Mouse (Mus musculus) gastrocnemius, adult 8-10 months (tissue): Measurements from ENCODE around the gene Pzp. TPM values are rescaled to one million over a fixed set of nuclear protein-coding genes. Genes with fewer than 3 reads are reported as not detected.

Experiments used
- DNase-seq, 2 experiments: peaks; one replicate each; pipeline ENCODE4 v3.0.0; 2022; ENCODE audit warnings: low spot score in 2 of 2
- total RNA-seq, 4 experiments: library from RNA; stranded (reverse); gene quantifications; 2 replicates each; pipeline ENCODE4 v1.2.4; 2022

Pzp gene
- total RNA-seq, 4 experiments from 2014 or later, result 0.59 TPM; not detected in 3

- DNase-seq, result peak; percentile 87 to 92
These were observed 46.8 kb downstream of the Pzp start for GRCm38 (mm10) chr6:128479463-128480454.

GRCm38 (mm10) chr6:128477495-128477894 is 49.0 kb downstream of the Pzp start:
- no peak for DNase-seq

GRCm38 (mm10) chr6:128474112-128474511 is 52.4 kb downstream of the Pzp start:
- no peak for DNase-seq

GRCm38 (mm10) chr6:128469451-128469850 is 57.1 kb downstream of the Pzp start:
- DNase-seq, result no peak

- DNase-seq, result no peak
These were observed 59.2 kb downstream of the Pzp start for GRCm38 (mm10) chr6:128467298-128467697.

- no peak for DNase-seq
These were observed 60.0 kb downstream of the Pzp start for GRCm38 (mm10) chr6:128466563-128466962.

GRCm38 (mm10) chr6:128466043-128466442 is 60.5 kb downstream of the Pzp start:
- DNase-seq, result no peak

- no peak for DNase-seq
These were observed 61.5 kb downstream of the Pzp start for GRCm38 (mm10) chr6:128464996-128465395.

- no peak for DNase-seq
These were observed 64.9 kb downstream of the Pzp start for GRCm38 (mm10) chr6:128461606-128462005.

- DNase-seq, result no peak
These were observed 65.6 kb downstream of the Pzp start for GRCm38 (mm10) chr6:128460729-128461503.

GRCm38 (mm10) chr6:128460321-128460720 is 66.2 kb downstream of the Pzp start:
- no peak for DNase-seq

GRCm38 (mm10) chr6:128457186-128457585 is 69.3 kb downstream of the Pzp start:
- DNase-seq, result no peak

GRCm38 (mm10) chr6:128455835-128456605 is 70.5 kb downstream of the Pzp start:
- DNase-seq, result no peak

- DNase-seq, result no peak
These were observed 79.5 kb downstream of the Pzp start for GRCm38 (mm10) chr6:128447063-128447462.

GRCm38 (mm10) chr6:128445761-128446535 is 80.6 kb downstream of the Pzp start:
- DNase-seq, result peak in 1 of 2 experiments; percentile 20

GRCm38 (mm10) chr6:128440238-128440637 is 86.3 kb downstream of the Pzp start:
- no peak for DNase-seq

GRCm38 (mm10) chr6:128438871-128439341 is 87.6 kb downstream of the Pzp start:
- DNase-seq, result no peak

- peak; percentile 88 for DNase-seq
These were observed 88.1 kb downstream of the Pzp start, which contains the start of gene Fkbp4 for GRCm38 (mm10) chr6:128438317-128438870. TSS of gene Fkbp4 (minus strand) at chr6:128438677.

- peak; percentile 15 to 30 for DNase-seq
These were observed 88.7 kb downstream of the Pzp start for GRCm38 (mm10) chr6:128437731-128438316.

GRCm38 (mm10) chr6:128437288-128437687 is 89.2 kb downstream of the Pzp start:
- DNase-seq, result no peak
